Mouse (Mus musculus) gastrocnemius, postnatal 36 days (tissue): ENCODE measurements around the gene Arhgap32. TPM values are rescaled to one million over a fixed set of nuclear protein-coding genes. Genes with fewer than 3 reads are reported as not detected.

Experiments used
- DNase-seq, 2 experiments: peaks; one replicate each; pipeline ENCODE4 v3.0.0; 2022
- intact Hi-C: fragments of 180-260 bp; cut with DNase I; formaldehyde crosslinking; loops from one replicate; pipeline ENCODE4 v1.15.1; 2025
- total RNA-seq, 2 experiments: library from RNA; stranded (reverse); gene quantifications; 2 replicates each; pipeline ENCODE4 v1.2.3; 2021

The Arhgap32 gene
- total RNA-seq, 2 experiments from 2014 or later = 4.5 to 6.0 TPM

DNA sequence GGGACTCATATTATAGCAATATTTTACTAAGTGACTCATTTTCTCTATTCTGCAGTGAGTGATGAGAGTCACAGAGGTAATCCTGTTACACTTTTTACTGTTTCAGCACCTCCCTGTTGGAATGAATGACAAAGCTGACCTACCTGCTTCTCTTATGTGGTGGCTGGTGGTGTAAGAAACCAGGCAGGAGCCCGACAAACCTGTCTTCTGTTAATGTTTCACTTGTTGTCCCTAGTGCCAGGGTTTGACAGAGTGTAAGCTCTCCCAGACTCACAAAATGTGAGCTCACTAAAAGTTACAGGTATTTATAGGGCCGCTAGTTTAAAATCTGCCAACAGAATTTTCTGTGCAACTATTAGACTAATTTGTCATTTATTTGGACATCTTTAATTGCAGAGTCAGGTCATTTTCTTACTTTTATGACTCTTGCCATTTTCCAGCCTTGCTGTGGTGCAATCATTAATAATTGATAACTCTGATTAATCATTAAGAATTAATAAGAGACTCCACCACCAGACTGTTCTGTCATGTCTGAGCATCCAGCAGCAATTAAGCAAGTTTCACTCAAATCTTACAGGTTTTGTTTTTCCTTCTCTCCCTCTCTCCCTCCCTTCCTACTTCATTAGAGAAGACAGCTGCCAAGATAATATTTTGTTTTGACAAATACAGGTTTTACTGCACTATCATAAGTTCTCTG is 127.1 kb downstream of the Arhgap32 start:
- intact Hi-C loops = no loop called here
- DNase-seq = no peak

DNA sequence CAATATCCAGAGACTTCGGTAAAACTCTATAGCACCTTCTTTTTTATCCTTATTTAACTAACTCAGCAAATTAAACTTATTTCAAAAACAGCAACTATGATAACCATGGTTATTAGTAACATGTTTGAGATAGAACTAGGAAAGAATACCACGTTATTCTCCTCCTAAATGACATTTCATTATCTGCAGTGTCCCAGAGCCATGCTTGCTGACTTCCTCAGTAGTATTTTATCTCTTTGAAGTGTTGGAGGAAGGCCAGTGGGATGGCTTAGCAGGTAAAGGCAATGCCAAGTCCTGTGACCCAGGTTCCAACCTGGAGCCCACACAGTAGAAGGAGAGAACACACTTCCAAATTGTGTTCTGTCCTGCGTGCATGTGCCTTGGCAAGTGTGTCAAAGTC is 129.3 kb downstream of the Arhgap32 start:
- no peak for DNase-seq
- intact Hi-C loops = no loop called here

- intact Hi-C loops = no loop called here
- DNase-seq = no peak
Measured at GRCm38 (mm10) chr9:32246123-32246716, 130.3 kb downstream of the Arhgap32 start.

- DNase-seq = no peak
- intact Hi-C loops = no loop called here
Measured at GRCm38 (mm10) chr9:32250486-32250885, 134.6 kb downstream of the Arhgap32 start.

DNA sequence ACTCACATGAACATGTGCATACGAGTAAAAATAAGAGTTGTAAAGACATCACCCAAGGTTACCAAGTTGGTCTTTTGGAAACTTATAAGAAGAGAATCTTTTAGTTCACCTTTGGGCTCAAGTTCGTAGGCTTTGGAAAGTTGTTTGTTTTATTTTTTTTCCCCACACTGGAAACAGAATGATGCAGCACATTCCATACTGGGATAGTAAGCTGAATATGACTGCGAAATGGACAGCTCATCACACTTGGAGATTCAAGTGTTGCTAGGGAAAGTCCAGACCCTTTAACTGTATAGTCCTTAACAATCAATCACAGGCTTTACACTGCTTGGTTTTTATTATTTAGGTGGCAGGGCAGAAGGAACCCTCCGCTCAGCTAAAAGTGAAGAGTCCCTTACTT is 137.8 kb downstream of the Arhgap32 start:
- intact Hi-C loops = no loop called here
- DNase-seq = no peak

DNA sequence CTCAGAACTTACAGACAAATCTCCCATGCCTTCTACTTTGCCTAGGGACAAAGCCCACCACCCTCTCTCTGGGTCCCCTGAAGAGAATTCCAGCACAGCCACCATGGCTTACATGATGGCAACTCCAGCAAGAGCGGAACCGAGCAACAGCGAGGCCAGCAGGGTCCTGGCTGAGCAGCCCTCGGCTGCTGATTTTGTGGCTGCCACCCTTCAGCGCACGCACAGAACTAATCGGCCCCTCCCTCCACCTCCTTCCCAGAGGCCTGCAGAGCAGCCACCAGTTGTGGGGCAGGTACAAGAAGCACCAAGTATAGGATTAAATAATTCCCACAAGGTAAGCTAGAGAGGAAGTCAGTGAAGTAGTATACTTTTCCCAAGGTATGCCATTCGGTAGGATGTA is 141.4 kb downstream of the Arhgap32 start:
- intact Hi-C loops = no loop called here
- no peak for DNase-seq

DNA sequence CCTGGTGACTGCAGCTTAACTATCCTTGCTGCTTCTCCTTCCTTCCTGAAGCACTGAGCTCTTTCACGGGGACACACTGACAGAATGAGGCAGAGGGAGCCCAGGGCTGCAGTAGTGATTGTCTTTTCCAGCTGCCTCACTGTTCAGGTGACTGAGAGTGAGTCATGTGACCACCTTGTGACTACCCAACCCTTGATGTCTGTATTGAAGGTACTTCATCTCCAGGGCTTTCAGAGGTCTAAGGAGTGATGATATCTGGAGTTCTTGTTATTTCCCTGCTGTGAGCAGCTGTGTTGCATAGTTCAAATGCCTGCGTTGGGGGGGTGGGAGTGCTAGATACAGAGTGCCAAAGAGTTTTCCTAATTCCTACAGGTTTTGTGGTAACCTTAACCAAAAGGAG is 141.9 kb downstream of the Arhgap32 start:
- intact Hi-C loops = no loop called here
- no peak for DNase-seq

GRCm38 (mm10) chr9:32271896-32272444 is 156.0 kb downstream of the Arhgap32 start:
- intact Hi-C loops = loop anchor here (2.0 kb wide), 1 partner anchor 79 kb away; no protein-coding TSS in a partner anchor
- DNase-seq = peak; percentile 28 to 29

GRCm38 (mm10) chr9:32278052-32278451 is 162.1 kb downstream of the Arhgap32 start:
- intact Hi-C loops = no loop called here
- DNase-seq = no peak

GRCm38 (mm10) chr9:32279789-32280188 is 163.9 kb downstream of the Arhgap32 start:
- intact Hi-C loops = no loop called here
- no peak for DNase-seq

DNA sequence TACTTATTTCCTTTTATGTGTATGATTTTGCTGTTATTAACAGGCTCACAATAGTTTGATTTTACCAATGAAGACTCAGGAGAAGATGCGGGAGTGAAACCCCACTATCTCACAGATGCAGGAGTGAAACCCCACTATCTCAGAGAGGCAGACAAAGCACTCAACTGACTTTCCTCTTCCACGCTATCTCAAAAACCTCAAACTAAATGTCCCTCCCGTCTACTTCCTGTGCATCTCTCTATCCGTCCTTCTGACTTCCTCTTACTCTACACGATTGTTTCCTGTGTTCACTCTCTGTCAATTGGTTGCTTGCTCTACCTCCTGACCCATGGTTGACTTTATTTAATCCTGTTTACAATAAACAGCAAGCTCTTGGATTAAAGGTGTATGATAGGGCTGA is 164.5 kb downstream of the Arhgap32 start:
- no peak for DNase-seq
- intact Hi-C loops = no loop called here

- DNase-seq = no peak
- intact Hi-C loops = no loop called here
Measured at GRCm38 (mm10) chr9:32283591-32283990, 167.7 kb downstream of the Arhgap32 start.

GRCm38 (mm10) chr9:32291618-32292017 is 175.7 kb downstream of the Arhgap32 start:
- intact Hi-C loops = no loop called here

DNA sequence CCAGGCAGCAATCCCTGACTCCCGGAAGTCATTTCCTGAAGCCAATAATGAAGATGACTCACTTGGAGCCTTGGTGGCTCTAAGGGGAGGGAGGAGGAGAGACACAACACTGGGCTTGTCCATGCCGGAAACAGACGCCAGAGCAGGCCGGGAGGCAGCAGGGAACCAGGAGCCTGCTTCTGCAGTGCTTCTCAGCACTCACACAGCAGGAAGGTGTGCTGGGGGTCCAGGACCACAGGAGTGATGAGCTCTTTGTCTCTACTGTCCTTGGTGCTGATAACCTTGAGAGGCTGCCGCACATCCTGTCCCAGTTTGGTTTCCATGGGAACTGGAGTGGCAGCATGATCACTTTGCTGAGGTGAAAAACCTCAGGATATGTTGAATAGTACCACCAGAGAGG is 176.8 kb downstream of the Arhgap32 start:
- DNase-seq = no peak
- intact Hi-C loops = no loop called here

More at GRCm38 (mm10) chr9:32291618-32292017, 175.7 kb downstream of the Arhgap32 start:
- DNase-seq = no peak

DNA sequence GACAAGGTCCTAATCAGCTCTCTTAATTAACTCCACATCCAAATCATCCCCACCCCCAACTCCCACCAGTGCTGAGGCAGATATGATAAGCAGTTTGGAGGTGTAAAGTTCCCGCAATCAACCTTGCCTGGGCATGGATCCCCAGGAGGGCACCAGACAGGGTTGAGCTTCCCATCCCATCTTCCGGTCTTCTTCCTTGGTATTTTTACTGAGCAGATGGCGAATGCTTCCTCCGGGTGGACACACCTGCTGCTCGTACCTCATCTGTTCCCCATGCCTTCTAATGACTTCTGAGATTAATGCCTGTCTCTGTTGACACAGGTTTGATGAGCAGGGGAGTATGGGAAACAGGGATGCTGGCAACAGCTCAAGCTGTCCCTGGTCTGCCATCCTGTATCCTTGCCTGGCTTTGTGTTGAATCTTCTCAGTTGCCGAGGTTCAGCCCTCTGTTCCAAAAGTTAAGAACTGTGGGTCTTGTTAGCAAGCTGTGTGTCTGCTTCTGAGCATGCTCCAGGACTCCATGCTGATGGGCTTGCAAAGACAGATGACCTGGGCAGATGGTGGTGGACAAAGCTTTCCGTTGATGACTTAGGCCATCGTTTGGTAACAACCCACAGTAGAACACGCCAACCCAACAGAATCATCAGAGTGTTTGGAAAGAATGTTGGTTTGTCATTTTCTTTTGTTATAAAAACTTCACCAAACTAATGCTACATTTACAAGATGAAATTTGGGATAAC is 179.3 kb downstream of the Arhgap32 start:
- no peak for DNase-seq
- intact Hi-C loops = no loop called here

DNA sequence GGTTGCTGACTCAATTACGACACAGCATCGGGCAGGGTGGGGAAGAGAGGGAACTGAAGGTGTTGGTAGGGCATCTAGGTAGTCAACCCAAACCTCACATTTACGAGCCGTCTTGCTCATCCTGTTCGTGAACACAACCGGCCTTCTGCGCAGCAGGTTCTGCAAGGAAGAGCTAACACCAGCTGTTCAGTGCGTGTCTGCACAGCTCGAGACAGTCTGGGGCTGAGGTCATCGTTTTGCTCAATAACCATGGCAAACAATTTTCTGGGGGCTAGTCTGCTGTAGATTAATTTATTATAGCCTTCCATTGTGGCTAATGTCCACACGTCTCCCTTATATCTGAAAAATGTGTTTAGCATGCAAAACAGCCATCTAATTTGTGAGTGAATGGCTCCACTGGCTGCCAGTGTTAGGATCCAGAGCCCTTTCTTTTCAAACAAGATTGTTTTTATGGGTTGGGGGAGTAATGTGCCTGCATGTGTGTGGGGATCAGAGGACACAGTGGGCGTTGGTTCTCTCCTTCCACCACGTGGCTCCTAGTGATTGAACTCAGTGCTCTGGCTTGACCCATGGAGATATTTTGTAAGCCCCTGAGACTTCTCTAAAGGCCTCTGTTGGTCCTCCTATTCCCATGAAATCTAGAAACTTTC is 186.7 kb downstream of the Arhgap32 start:
- no peak for DNase-seq

DNA sequence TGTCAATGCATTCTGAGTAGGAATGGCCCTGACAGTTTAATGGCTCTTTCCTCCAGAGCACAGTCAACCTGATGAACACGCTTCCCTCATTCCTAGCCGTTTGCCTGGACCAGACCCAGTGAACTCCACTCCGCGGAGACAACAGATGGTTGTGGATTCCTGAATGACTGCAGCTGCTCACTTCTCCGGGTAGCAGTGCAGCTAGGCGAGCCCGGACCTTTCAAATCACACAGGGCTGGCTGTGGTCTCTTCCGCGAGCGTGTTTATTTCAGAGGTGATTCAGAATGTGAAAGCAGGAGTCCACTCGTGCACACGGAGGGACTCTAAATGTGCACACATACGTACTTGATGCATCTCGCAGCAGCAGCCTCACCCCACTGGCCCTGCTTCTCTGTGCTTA is 195.8 kb downstream of the Arhgap32 start:
- intact Hi-C loops = no loop called here
- DNase-seq = no peak

More for the DNA sequence above, 186.7 kb downstream of the Arhgap32 start:
- intact Hi-C loops = no loop called here

- no peak for DNase-seq
- intact Hi-C loops = no loop called here
Measured at GRCm38 (mm10) chr9:32312208-32312607, 196.3 kb downstream of the Arhgap32 start.

- DNase-seq = no peak
- intact Hi-C loops = no loop called here
Measured at GRCm38 (mm10) chr9:32314071-32314470, 198.1 kb downstream of the Arhgap32 start.

DNA sequence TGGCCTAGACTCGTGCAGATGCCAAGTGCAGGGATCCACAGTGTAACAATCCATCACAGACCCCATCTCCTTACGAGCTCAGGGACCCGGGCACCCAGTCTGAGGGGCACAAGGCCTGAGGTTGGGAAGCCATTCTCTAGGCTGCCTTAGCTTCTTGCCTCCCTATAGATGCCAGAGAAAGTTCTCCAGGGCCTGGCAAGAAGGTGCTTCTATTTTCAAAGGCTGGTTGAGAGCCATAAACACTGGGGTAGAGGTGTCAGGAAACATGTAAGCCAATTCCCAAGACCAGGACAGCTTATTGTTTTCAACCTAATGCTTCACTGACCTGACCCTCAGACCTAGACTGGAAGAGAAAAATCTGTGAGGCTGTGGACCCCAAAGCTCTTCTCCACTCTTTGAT is 200.1 kb downstream of the Arhgap32 start:
- intact Hi-C loops = no loop called here
- no peak for DNase-seq
